Mouse (Mus musculus) CH12.LX (cell line): ENCODE data around the gene Lmbrd2. TPM values are rescaled to one million over a fixed set of nuclear protein-coding genes. Genes with fewer than 3 reads are reported as not detected.

Experiments used
- DNase-seq: peaks from one replicate; pipeline ENCODE4 v3.0.0-alpha.2; 2013; ENCODE audit errors: extremely low read depth
- H3K27ac ChIP-seq: 2 replicates; pipeline ENCODE4 v1.5.1; 2012; ENCODE audit warnings: low read depth, mild to moderate bottlenecking, control low read depth, moderate library complexity; ENCODE audit not compliant: insufficient read depth
- H3K27me3 ChIP-seq: replicated peaks from 2 replicates; pipeline ENCODE3; 2012; ENCODE audit warnings: inconsistent platforms
- H3K36me3 ChIP-seq, 2 experiments: replicated peaks in 1 of 2; 2 replicates each; pipeline versions ENCODE3 to v1.6.1; 2012; ENCODE audit warnings: inconsistent platforms in 1 of 2, low read length in 1 of 2, mild to moderate bottlenecking in 1 of 2, mixed read lengths in 1 of 2, moderate library complexity in 1 of 2; ENCODE audit not compliant: control insufficient read depth in 1 of 2, insufficient read depth in 1 of 2
- H3K4me1 ChIP-seq, 2 experiments: 2 replicates each; pipeline ENCODE4 v1.6.1; 2012; ENCODE audit warnings: inconsistent platforms in 1 of 2, moderate library complexity in 1 of 2; ENCODE audit not compliant: insufficient read depth in 2 of 2, control insufficient read depth in 1 of 2
- H3K4me2 ChIP-seq: 2 replicates; pipeline ENCODE4 v1.6.1; 2012; ENCODE audit warnings: low read depth, mild to moderate bottlenecking, control low read depth; ENCODE audit not compliant: poor library complexity, insufficient read depth, severe bottlenecking
- H3K4me3 ChIP-seq, 3 experiments: fragments of 150-350 bp in 1 of 3; sonication (generic) in 1 of 3; replicated peaks in 1 of 3; 2 replicates each; pipeline versions ENCODE3 to v1.5.1; 2011 to 2012; ENCODE audit warnings: low read depth in 2 of 3, low read length in 2 of 3, mild to moderate bottlenecking in 2 of 3, moderate library complexity in 2 of 3, control low read depth in 1 of 3, improper control_type of control experiment in 1 of 3, inconsistent platforms in 1 of 3, mixed read lengths in 1 of 3; ENCODE audit not compliant: poor library complexity in 1 of 3
- H3K79me2 ChIP-seq: replicated peaks from 2 replicates; pipeline ENCODE4 v1.6.1; 2012; ENCODE audit warnings: mild to moderate bottlenecking, moderate library complexity; ENCODE audit not compliant: control insufficient read depth, poor library complexity, insufficient read depth, severe bottlenecking; ENCODE audit errors: extremely low read depth
- H3K9ac ChIP-seq: 2 replicates; pipeline ENCODE4 v1.6.1; 2012; ENCODE audit warnings: low read depth, mild to moderate bottlenecking, control low read depth, moderate library complexity; ENCODE audit not compliant: insufficient read depth
- H3K9me3 ChIP-seq: replicated peaks from 2 replicates; pipeline ENCODE3; 2012; ENCODE audit warnings: low read length, inconsistent platforms, mixed read lengths
- BHLHE40 ChIP-seq: IDR thresholded peaks from 2 replicates; pipeline ENCODE4 v1.6.1; 2011; ENCODE audit warnings: mild to moderate bottlenecking, low read depth, low read length, improper control_type of control experiment
- CHD1 ChIP-seq: IDR thresholded peaks from 2 replicates; pipeline ENCODE4 v1.6.1; 2012; ENCODE audit warnings: low read depth, low read length, improper control_type of control experiment, inconsistent platforms
- CTCF ChIP-seq, 2 experiments: IDR thresholded peaks in 1 of 2; conservative IDR thresholded peaks in 1 of 2; 2 replicates each; pipeline ENCODE4 v1.5.1; 2011 to 2012; ENCODE audit warnings: low read depth in 2 of 2, low read length in 2 of 2, improper control_type of control experiment in 1 of 2, inconsistent platforms in 1 of 2, mild to moderate bottlenecking in 1 of 2, moderate library complexity in 1 of 2
- ELF1 ChIP-seq: IDR thresholded peaks from 2 replicates; pipeline ENCODE4 v1.6.1; 2014; ENCODE audit warnings: low read depth, mild to moderate bottlenecking, inconsistent platforms, low read length, improper control_type of control experiment
- EP300 ChIP-seq: IDR thresholded peaks from 2 replicates; pipeline ENCODE4 v1.6.1; 2011; ENCODE audit warnings: low read length, improper control_type of control experiment
- ETS1 ChIP-seq: conservative IDR thresholded peaks from 2 replicates; pipeline ENCODE4 v1.6.1; 2012; ENCODE audit warnings: low read depth, mild to moderate bottlenecking, inconsistent platforms, low read length, improper control_type of control experiment, moderate library complexity
- GABPA ChIP-seq: IDR thresholded peaks from 2 replicates; pipeline ENCODE4 v1.6.1; 2012; ENCODE audit warnings: low read depth, low read length, improper control_type of control experiment, inconsistent platforms; ENCODE audit not compliant: insufficient replicate concordance
- HCFC1 ChIP-seq: IDR thresholded peaks from 2 replicates; pipeline ENCODE4 v1.6.1; 2012; ENCODE audit warnings: low read depth, mild to moderate bottlenecking, inconsistent platforms, low read length, improper control_type of control experiment
- JUN ChIP-seq: IDR thresholded peaks from 2 replicates; pipeline ENCODE4 v1.6.1; 2011; ENCODE audit warnings: low read depth, mild to moderate bottlenecking, low read length, improper control_type of control experiment, moderate library complexity; ENCODE audit not compliant: insufficient read depth
- MAX ChIP-seq: IDR thresholded peaks from 2 replicates; pipeline ENCODE4 v1.6.1; 2011; ENCODE audit warnings: low read length, improper control_type of control experiment
- MEF2A ChIP-seq: IDR thresholded peaks from 2 replicates; pipeline ENCODE4 v1.6.1; 2014; ENCODE audit warnings: low read depth, mild to moderate bottlenecking, inconsistent platforms, low read length, improper control_type of control experiment, borderline replicate concordance
- MXI1 ChIP-seq: IDR thresholded peaks from 2 replicates; pipeline ENCODE4 v1.6.1; 2011; ENCODE audit warnings: mild to moderate bottlenecking, low read depth, low read length, improper control_type of control experiment
- NELFE ChIP-seq: IDR thresholded peaks from 2 replicates; pipeline ENCODE4 v1.6.1; 2011; ENCODE audit warnings: low read depth, low read length, improper control_type of control experiment
- POLR2A ChIP-seq: IDR thresholded peaks from 2 replicates; pipeline ENCODE4 v1.6.1; 2011; ENCODE audit warnings: low read depth, mild to moderate bottlenecking, improper control_type of control experiment, low read length
- POLR2AphosphoS2 ChIP-seq: IDR thresholded peaks from 2 replicates; pipeline ENCODE4 v1.6.1; 2011; ENCODE audit warnings: low read depth, low read length, improper control_type of control experiment
- SMC3 ChIP-seq: IDR thresholded peaks from 2 replicates; pipeline ENCODE4 v1.6.1; 2011; ENCODE audit warnings: low read depth, low read length, improper control_type of control experiment
- TCF12 ChIP-seq: IDR thresholded peaks from 2 replicates; pipeline ENCODE4 v1.6.1; 2014; ENCODE audit warnings: low read depth, mild to moderate bottlenecking, inconsistent platforms, low read length, improper control_type of control experiment
- USF2 ChIP-seq: conservative IDR thresholded peaks from 2 replicates; pipeline ENCODE4 v1.6.1; 2011; ENCODE audit warnings: low read depth, low read length, improper control_type of control experiment
- ZC3H11A ChIP-seq: IDR thresholded peaks from 2 replicates; pipeline ENCODE4 v1.6.1; 2012; ENCODE audit warnings: low read depth, mild to moderate bottlenecking, inconsistent platforms, low read length, improper control_type of control experiment
- ZMIZ1 ChIP-seq: IDR thresholded peaks from 2 replicates; pipeline ENCODE4 v1.6.1; 2012; ENCODE audit warnings: low read depth, mild to moderate bottlenecking, inconsistent platforms, low read length, improper control_type of control experiment
- ZNF384 ChIP-seq: IDR thresholded peaks from 2 replicates; pipeline ENCODE4 v1.6.1; 2012; ENCODE audit warnings: low read depth, low read length, improper control_type of control experiment, inconsistent platforms
- dilution Hi-C: fragments of 300-500 bp; cut with MboI; formaldehyde crosslinking; loops from 2 replicates; pipeline ENCODE4 v1.14.3; 2020; ENCODE audit warnings: low sequenced_read_pairs; ENCODE audit not compliant: extremely low pct_unique_long_range_greater_than_20kb, extremely low pct_ligation_motif_present
- in situ Hi-C: fragments of 300-500 bp; cut with MboI; formaldehyde crosslinking; loops from 3 replicates; pipeline ENCODE4 v1.14.3; 2019; ENCODE audit warnings: low sequenced_read_pairs, low pct_ligation_motif_present, low pct_unique_long_range_greater_than_20kb, mixed read lengths
- polyA plus RNA-seq: library from polyadenylated mRNA; unstranded; fragments of >175 nt; gene quantifications from 2 replicates; pipeline ENCODE4 v1.2.1, GENCODE M21; 2012; ENCODE audit warnings: low read depth; ENCODE audit not compliant: insufficient read length
- total RNA-seq, 2 experiments: library from RNA; depleted of rRNA; stranded (reverse); fragments of 300-350 nt in 1 of 2; fragments of >200 nt in 1 of 2; gene quantifications; 2 replicates each; pipeline ENCODE4 v1.2.3; 2012 to 2014

The Lmbrd2 gene
- total and polyA plus RNA-seq, 3 experiments: 7.9 to 9.7 (median 9.1) TPM

DNA sequence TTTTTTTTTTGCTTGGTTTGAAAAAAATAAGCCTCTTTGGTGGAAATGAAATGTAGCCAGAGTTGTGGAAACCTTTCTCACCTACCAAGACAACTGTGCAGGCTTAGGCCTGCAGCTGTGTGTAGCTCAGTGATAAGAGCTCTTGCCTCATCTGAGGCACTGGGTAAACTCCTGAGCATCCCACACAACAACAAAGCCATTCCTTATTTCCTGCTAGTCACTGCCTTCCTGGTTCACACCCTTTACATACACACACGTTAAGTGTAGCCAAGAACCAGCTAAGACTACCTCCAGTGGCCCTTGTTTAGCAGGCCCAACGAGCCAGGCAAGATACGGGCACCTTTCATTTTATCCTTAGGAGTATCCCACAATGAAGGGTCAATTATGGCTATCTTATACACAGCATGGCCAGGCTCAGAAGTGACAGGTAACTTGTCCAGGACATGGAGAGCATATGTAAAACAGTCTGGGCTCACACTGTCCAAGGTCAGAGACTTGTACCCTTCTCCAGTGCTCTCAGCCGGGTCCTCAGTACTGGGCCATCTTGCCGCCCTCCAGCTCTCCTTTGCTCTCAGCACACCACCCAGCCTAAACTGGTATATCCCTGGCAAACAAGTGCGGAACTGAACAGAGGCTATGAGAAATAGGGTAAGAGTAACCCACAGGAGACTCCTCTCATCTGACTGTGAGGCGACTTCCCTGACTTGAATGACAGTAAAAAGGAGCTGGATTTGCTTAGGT, 13.1 kb upstream of the Lmbrd2 start:
- dilution Hi-C loops: no loop called here
- TF ChIP-seq ZNF384 (no peak), ETS1 (no peak), MAX (no peak), JUN (no peak), POLR2A (no peak), ZMIZ1 (no peak), CHD1 (no peak), SMC3 (no peak), HCFC1 (no peak), ELF1 (no peak), USF2 (no peak), MXI1 (no peak), MEF2A (no peak), GABPA (no peak), TCF12 (no peak)
- Histone ChIP-seq H3K4me3 (no peak overlapping the region), H3K36me3 (peaks cover 61 to 88% of the 10 kb centered on the region in 2 experiments), H3K4me1 (peaks cover 0 to 12% of the 10 kb centered on the region in 2 experiments; a peak in 2 of 4 replicates), H3K79me2 (peaks cover 3% of the 10 kb centered on the region; the same call in 1 of the 2 replicates), H3K4me2 (no peak overlapping the region), H3K9me3 (no peaks in the 10 kb centered on the region), H3K9ac (no peak overlapping the region), H3K27me3 (no peaks in the 10 kb centered on the region), H3K27ac (no peak overlapping the region)
- in situ Hi-C loops: no loop called here
- DNase-seq: no peak

DNA sequence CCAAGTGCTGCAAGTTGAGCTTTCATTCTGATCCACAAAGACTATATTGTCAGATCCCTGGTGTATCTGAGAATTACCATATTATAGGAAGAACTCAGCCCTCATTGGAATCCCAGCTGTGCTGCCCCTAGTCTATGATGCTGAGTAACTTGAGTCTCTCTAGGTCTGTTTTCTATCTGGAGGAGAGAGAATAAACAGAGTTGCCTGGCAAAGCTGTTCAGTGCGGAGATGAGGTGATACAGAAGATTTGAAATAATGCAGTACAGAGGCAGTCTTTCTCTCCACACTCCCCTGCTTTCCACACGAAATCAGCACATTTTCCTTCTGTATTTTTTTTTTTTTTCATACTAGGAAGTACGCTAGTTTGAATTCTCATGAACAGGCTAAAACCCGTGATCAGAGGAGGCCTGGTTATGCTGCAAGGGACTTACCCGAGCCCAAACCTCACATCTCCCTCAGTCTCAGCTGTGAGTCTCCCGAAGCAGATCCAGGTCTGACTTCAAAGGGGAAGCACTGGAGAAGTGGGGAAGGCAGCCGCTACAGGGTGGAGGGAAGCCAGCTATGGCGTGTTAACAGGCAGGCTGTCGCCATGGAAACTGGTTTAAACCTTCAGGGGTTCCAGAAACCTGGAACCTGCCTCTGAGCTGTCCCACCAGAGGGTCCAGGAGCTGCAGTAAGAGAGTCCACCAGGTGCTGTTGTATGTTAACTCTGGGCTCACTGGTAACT, 9.4 kb upstream of the Lmbrd2 start:
- H3K4me2 ChIP-seq: no peak overlapping the region
- no peak overlapping the region for H3K27ac ChIP-seq
- no peak overlapping the region for H3K4me3 ChIP-seq
- no peaks in the 10 kb centered on the region for H3K9me3 ChIP-seq
- H3K9ac ChIP-seq: no peak overlapping the region
- no peak for DNase-seq
- peaks cover 0 to 24% of the 10 kb centered on the region in 2 experiments; a peak in 2 of 4 replicates for H3K4me1 ChIP-seq
- peaks cover 50 to 85% of the 10 kb centered on the region in 2 experiments for H3K36me3 ChIP-seq
- TF ChIP-seq EP300 (no peak), ETS1 (no peak), ZC3H11A (no peak), USF2 (no peak), ELF1 (no peak), BHLHE40 (no peak), NELFE (no peak), POLR2AphosphoS2 (no peak), CTCF (conservative IDR thresholded peaks at IDR 0.05 in 1 of 2, IDR thresholded peaks at IDR 0.05 in 1 of 2; ENCODE audit: low read depth in 2 of 2, low read length in 2 of 2) (no peak)
- no peaks in the 10 kb centered on the region for H3K27me3 ChIP-seq
- dilution Hi-C loops: no loop called here
- H3K79me2 ChIP-seq: peaks cover 21% of the 10 kb centered on the region
- in situ Hi-C loops: loop anchor here (10.0 kb wide), 1 partner anchor 54 kb away; no protein-coding TSS in a partner anchor
